Mouse (Mus musculus) liver, embryonic 12.5 days (tissue): ENCODE measurements around the gene Gm960. TPM values are rescaled to one million over a fixed set of nuclear protein-coding genes. Genes with fewer than 3 reads are reported as not detected.
"Not testable (repeated sequence)": the region's sequence is repeated elsewhere in the genome, so short reads cannot be mapped to it uniquely, and the experiment has no call there.

Experiments used
- ATAC-seq: fragments of 200-750 bp; cut with Nextera tagmentation; 2 replicates; pipeline ENCODE4 v1.8.0; 2017; ENCODE audit warnings: moderate number of reproducible peaks, mild to moderate bottlenecking, moderate library complexity
- H3K27ac ChIP-seq: fragments of 300-500 bp; sonication (generic); 2 replicates; pipeline ENCODE4 v1.5.1; 2016; ENCODE audit warnings: mild to moderate bottlenecking
- H3K27me3 ChIP-seq: fragments of 300-500 bp; sonication (generic); replicated peaks from 2 replicates; pipeline ENCODE4 v1.6.1; 2016; ENCODE audit warnings: mild to moderate bottlenecking, moderate library complexity
- H3K36me3 ChIP-seq: fragments of 300-500 bp; sonication (generic); 2 replicates; pipeline ENCODE4 v1.6.1; 2016; ENCODE audit warnings: mild to moderate bottlenecking, moderate library complexity
- H3K4me1 ChIP-seq: fragments of 300-500 bp; sonication (generic); 2 replicates; pipeline ENCODE4 v1.6.1; 2016
- H3K4me2 ChIP-seq: fragments of 300-500 bp; sonication (generic); 2 replicates; pipeline ENCODE4 v1.6.1; 2016; ENCODE audit warnings: mild to moderate bottlenecking, moderate library complexity
- H3K4me3 ChIP-seq: fragments of 300-500 bp; sonication (generic); 2 replicates; pipeline ENCODE4 v1.5.1; 2016; ENCODE audit warnings: mild to moderate bottlenecking, moderate library complexity
- H3K9ac ChIP-seq: fragments of 300-500 bp; sonication (generic); 2 replicates; pipeline ENCODE4 v1.6.1; 2016; ENCODE audit warnings: mild to moderate bottlenecking, moderate library complexity
- H3K9me3 ChIP-seq: fragments of 300-500 bp; sonication (generic); replicated peaks from 2 replicates; pipeline ENCODE4 v1.6.1; 2016; ENCODE audit warnings: mild to moderate bottlenecking, moderate library complexity
- WGBS: fragments of 180-500 bp; shearing (Covaris S2); methylation state at CpG from one replicate; pipeline ENCODE4 v1.1.7; 2016; ENCODE audit not compliant: insufficient replicate concordance; 5-methylcytosine and 5-hydroxymethylcytosine counted together
- polyA plus RNA-seq: library from polyadenylated mRNA; unstranded; fragments of >200 nt; fragmentation: Nextera tagmentation; extraction: Ambion mirVana; gene quantifications from 2 replicates; pipeline ENCODE4 v1.2.1, GENCODE M21; 2016

Gm960 gene
- polyA plus RNA-seq, 1 experiment from 2014 or later: 1.1 TPM

- Histone ChIP-seq H3K27ac (no peak overlapping the region), H3K9me3 (no peaks in the 10 kb centered on the region), H3K9ac (no peak overlapping the region), H3K4me3 (no peak overlapping the region), H3K36me3 (peaks cover 11% of the 10 kb centered on the region), H3K4me2 (no peak overlapping the region), H3K27me3 (no peaks in the 10 kb centered on the region), H3K4me1 (peaks cover 26% of the 10 kb centered on the region)
- 37% methylated on average over 24 of the region's 24 CpGs for WGBS
- ATAC-seq: peak; percentile 64
These were observed 94.4 kb downstream of the Gm960 start for GRCm38 (mm10) chr19:4603801-4604723.

- H3K4me3 ChIP-seq: no peak overlapping the region
- no peaks in the 10 kb centered on the region for H3K27me3 ChIP-seq
- no peak overlapping the region for H3K27ac ChIP-seq
- WGBS: 82% methylated on average over 20 of the region's 20 CpGs
- no peak overlapping the region for H3K9ac ChIP-seq
- H3K4me1 ChIP-seq: peaks cover 26% of the 10 kb centered on the region
- peaks cover 11% of the 10 kb centered on the region for H3K36me3 ChIP-seq
- no peak overlapping the region for H3K4me2 ChIP-seq
- H3K9me3 ChIP-seq: no peaks in the 10 kb centered on the region
- no peak for ATAC-seq
These were observed 96.0 kb downstream of the Gm960 start for GRCm38 (mm10) chr19:4602459-4602858.

- no peak for ATAC-seq
- H3K9ac ChIP-seq: no peak overlapping the region
- no peaks in the 10 kb centered on the region for H3K36me3 ChIP-seq
- no peak overlapping the region for H3K27ac ChIP-seq
- 62% methylated on average over 2 of the region's 2 CpGs for WGBS
- no peak overlapping the region for H3K4me3 ChIP-seq
- H3K4me1 ChIP-seq: no peaks in the 10 kb centered on the region
- 0 out of 2 replicates have a peak, but pooled peaks cover 4% of the 10 kb centered on the region for H3K27me3 ChIP-seq
- no peaks in the 10 kb centered on the region for H3K9me3 ChIP-seq
- no peak overlapping the region for H3K4me2 ChIP-seq
These were observed 102.4 kb downstream of the Gm960 start for GRCm38 (mm10) chr19:4596071-4596470.

- Histone ChIP-seq H3K36me3 (no peaks in the 10 kb centered on the region), H3K27ac (no peak overlapping the region), H3K9me3 (no peaks in the 10 kb centered on the region), H3K9ac (no peak overlapping the region), H3K27me3 (peaks cover 11% of the 10 kb centered on the region; the same call in 1 of the 2 replicates), H3K4me1 (no peaks in the 10 kb centered on the region), H3K4me2 (no peak overlapping the region), H3K4me3 (no peak overlapping the region)
- 58% methylated on average over 7 of the region's 7 CpGs for WGBS
- ATAC-seq: no peak
These were observed 104.5 kb downstream of the Gm960 start for GRCm38 (mm10) chr19:4593792-4594522.

GRCm38 (mm10) chr19:4590025-4590424 lies 108.4 kb downstream of the Gm960 start:
- Histone ChIP-seq H3K36me3 (no peaks in the 10 kb centered on the region), H3K9me3 (no peaks in the 10 kb centered on the region), H3K4me2 (no peak overlapping the region), H3K9ac (no peak overlapping the region), H3K27ac (no peak overlapping the region), H3K4me1 (no peaks in the 10 kb centered on the region), H3K27me3 (peaks cover 25% of the 10 kb centered on the region), H3K4me3 (no peak overlapping the region)
- 76% methylated on average over 3 of the region's 3 CpGs for WGBS
- no peak for ATAC-seq

- Histone ChIP-seq H3K9ac (no peak overlapping the region), H3K27ac (no peak overlapping the region), H3K36me3 (no peaks in the 10 kb centered on the region), H3K4me3 (no peak overlapping the region), H3K27me3 (peaks cover 27% of the 10 kb centered on the region), H3K4me2 (no peak overlapping the region), H3K4me1 (no peaks in the 10 kb centered on the region), H3K9me3 (no peaks in the 10 kb centered on the region)
- ATAC-seq: no peak
- 68% methylated on average over 1 of the region's 1 CpGs for WGBS
These were observed 109.4 kb downstream of the Gm960 start for GRCm38 (mm10) chr19:4589081-4589480.

- H3K4me2 ChIP-seq: no peak overlapping the region
- H3K4me1 ChIP-seq: no peaks in the 10 kb centered on the region
- H3K27ac ChIP-seq: no peak overlapping the region
- no peak for ATAC-seq
- no peaks in the 10 kb centered on the region for H3K9me3 ChIP-seq
- H3K9ac ChIP-seq: no peak overlapping the region
- H3K27me3 ChIP-seq: peaks cover 27% of the 10 kb centered on the region
- no peaks in the 10 kb centered on the region for H3K36me3 ChIP-seq
- no peak overlapping the region for H3K4me3 ChIP-seq
- 42% methylated on average over 3 of the region's 3 CpGs for WGBS
These were observed 110.0 kb downstream of the Gm960 start for GRCm38 (mm10) chr19:4588430-4588829.

GRCm38 (mm10) chr19:4587426-4587825 lies 111.0 kb downstream of the Gm960 start:
- no peak for ATAC-seq
- Histone ChIP-seq H3K9me3 (no peaks in the 10 kb centered on the region), H3K36me3 (no peaks in the 10 kb centered on the region), H3K9ac (no peak overlapping the region), H3K4me1 (no peaks in the 10 kb centered on the region), H3K4me3 (no peak overlapping the region), H3K4me2 (no peak overlapping the region), H3K27me3 (peaks cover 23% of the 10 kb centered on the region), H3K27ac (no peak overlapping the region)
- WGBS: 55% methylated on average over 2 of the region's 2 CpGs

GRCm38 (mm10) chr19:4586783-4587182 lies 111.7 kb downstream of the Gm960 start:
- not testable (repeated sequence) for H3K4me3 ChIP-seq, ATAC-seq, H3K9ac ChIP-seq, H3K9me3 ChIP-seq, H3K36me3 ChIP-seq, H3K4me1 ChIP-seq, H3K4me2 ChIP-seq, H3K27ac ChIP-seq
- peaks cover 23% of the 10 kb centered on the region for H3K27me3 ChIP-seq

- Histone ChIP-seq H3K36me3 (no peaks in the 10 kb centered on the region), H3K9me3 (no peaks in the 10 kb centered on the region), H3K4me1 (no peaks in the 10 kb centered on the region), H3K9ac (no peak overlapping the region), H3K27me3 (peaks cover 18% of the 10 kb centered on the region), H3K4me2 (no peak overlapping the region), H3K4me3 (no peak overlapping the region), H3K27ac (no peak overlapping the region)
- 62% methylated on average over 2 of the region's 2 CpGs for WGBS
- no peak for ATAC-seq
These were observed 114.6 kb downstream of the Gm960 start for GRCm38 (mm10) chr19:4583856-4584255.

- Histone ChIP-seq H3K4me3 (no peak overlapping the region), H3K4me1 (peaks cover 6% of the 10 kb centered on the region), H3K9ac (no peak overlapping the region), H3K27ac (no peak overlapping the region), H3K9me3 (no peaks in the 10 kb centered on the region), H3K27me3 (peaks cover 5% of the 10 kb centered on the region; the same call in 1 of the 2 replicates), H3K36me3 (no peaks in the 10 kb centered on the region), H3K4me2 (no peak overlapping the region)
- ATAC-seq: no peak
- 64% methylated on average over 5 of the region's 5 CpGs for WGBS
These were observed 119.2 kb downstream of the Gm960 start for GRCm38 (mm10) chr19:4579296-4579695.

GRCm38 (mm10) chr19:4578799-4579198 lies 119.7 kb downstream of the Gm960 start:
- Histone ChIP-seq H3K4me3 (no peak overlapping the region), H3K27me3 (peaks cover 5% of the 10 kb centered on the region; the same call in 1 of the 2 replicates), H3K9ac (no peak overlapping the region), H3K4me2 (no peak overlapping the region), H3K36me3 (no peaks in the 10 kb centered on the region), H3K4me1 (peaks cover 6% of the 10 kb centered on the region), H3K27ac (no peak overlapping the region), H3K9me3 (no peaks in the 10 kb centered on the region)
- WGBS: 76% methylated on average over 2 of the region's 2 CpGs
- ATAC-seq: no peak
